In genomic region chr14:47000786-47001761, GRCm38 (mm10) we compare ENCODE assay signal across 14 mouse cellular contexts.
DNase-seq lines count a peak whose midpoint lies in the region; ATAC-seq lines count a peak whose summit lies in the region.
"Had no signal": no experiment of that assay in that cellular context is flagged by ENCODE, and none has a peak within 500 bp of the region (broad histone marks: within the 10 kb centered on the region; RNA-seq: fewer than 3 reads in every experiment).

No protein-coding gene starts in this region.

- H3K4me2 ChIP-seq in limb, embryonic 11.5 days (ENCODE audit: low read depth, severe bottlenecking), result no peak overlapping the region
- H3K4me2 ChIP-seq in hindbrain, embryonic 13.5 days, result peak overlapping the region; percentile 20; the same call in 1 of the 2 replicates
- H3K4me2 ChIP-seq in neural tube, embryonic 14.5 days (ENCODE audit: low read depth, low read length), result no peak overlapping the region; the same call in 1 of the 2 replicates
- H3K4me2 ChIP-seq: heart, embryonic 13.5 days; lung, embryonic 15.5 days had no signal

- intact Hi-C loops in gastrocnemius, postnatal 36 days (cut with DNase I), result loop anchor here (5.0 kb wide), 1 partner anchor 86 kb away; no protein-coding TSS in a partner anchor

- H3K4me3 ChIP-seq in limb, embryonic 11.5 days (ENCODE audit: low read depth, low read length), result no peak overlapping the region
- H3K4me3 ChIP-seq in limb, embryonic 10.5 days, result no peak overlapping the region
- H3K4me3 ChIP-seq in hindbrain, embryonic 13.5 days, result no peak overlapping the region
- no peak overlapping the region for H3K4me3 ChIP-seq in neural tube, embryonic 14.5 days (ENCODE audit: low read depth, low read length)
- H3K4me3 ChIP-seq: heart, embryonic 13.5 days; lung, embryonic 15.5 days had no signal

- 0 out of 2 replicates have a peak, but pooled peaks cover 3% of the 10 kb centered on the region for H3K4me1 ChIP-seq in limb, embryonic 11.5 days (ENCODE audit: control insufficient read depth, insufficient read depth, low read length)
- peaks cover 5% of the 10 kb centered on the region for H3K4me1 ChIP-seq in limb, embryonic 10.5 days
- H3K4me1 ChIP-seq in hindbrain, embryonic 13.5 days (replicated peaks), result peaks cover 16% of the 10 kb centered on the region
- 0 out of 2 replicates have a peak, but pooled peaks cover 2% of the 10 kb centered on the region for H3K4me1 ChIP-seq in neural tube, embryonic 14.5 days (ENCODE audit: control insufficient read depth, insufficient read depth, low read length)
- H3K4me1 ChIP-seq: lung, embryonic 15.5 days had no signal

- ATAC-seq in limb, embryonic 11.5 days (ENCODE audit: insufficient number of reproducible peaks, low FRiP score, low TSS enrichment, low read depth), result no peak
- peak; percentile 62; the same call in 1 of the 2 replicates for ATAC-seq in hindbrain, embryonic 13.5 days (ENCODE audit: low FRiP score)
- peak; percentile 55 for ATAC-seq in neural tube, embryonic 14.5 days (ENCODE audit: low read depth)

- DNase-seq in gastrocnemius, adult 18-20 months (ENCODE audit: low spot score), result peak; percentile 59
- DNase-seq in gastrocnemius, postnatal 36 days, result no peak
- peak; percentile 23 for DNase-seq in limb, embryonic 11.5 days (ENCODE audit: low spot score)
- no peak for DNase-seq in limb, embryonic 10.5 days (ENCODE audit: low spot score)
- no peak for DNase-seq in right cerebral cortex, postnatal 36 days (ENCODE audit: low spot score in 2 of 2)
- DNase-seq: adrenal gland, adult 2 months; cerebellum, adult 18-20 months; retina, postnatal 1 day; spleen, adult 18-20 months had no signal

- no peak overlapping the region for H3K9ac ChIP-seq in limb, embryonic 11.5 days (ENCODE audit: low read length)
- no peak overlapping the region for H3K9ac ChIP-seq in hindbrain, embryonic 13.5 days
- no peak overlapping the region for H3K9ac ChIP-seq in neural tube, embryonic 14.5 days (replicated peaks; ENCODE audit: low read depth, low read length)
- H3K9ac ChIP-seq: heart, embryonic 13.5 days; lung, embryonic 15.5 days had no signal

- no peaks in the 10 kb centered on the region for H3K27me3 ChIP-seq in limb, embryonic 11.5 days (ENCODE audit: control insufficient read depth, insufficient read depth, low read length)
- H3K27me3 ChIP-seq in limb, embryonic 10.5 days (ENCODE audit: low read depth, poor library complexity, severe bottlenecking), result no peaks in the 10 kb centered on the region
- no peaks in the 10 kb centered on the region for H3K27me3 ChIP-seq in hindbrain, embryonic 13.5 days
- H3K27me3 ChIP-seq in neural tube, embryonic 14.5 days (ENCODE audit: control insufficient read depth, insufficient read depth, low read length), result no peaks in the 10 kb centered on the region
- H3K27me3 ChIP-seq: heart, embryonic 13.5 days; lung, embryonic 15.5 days had no signal

- no peaks in the 10 kb centered on the region for H3K9me3 ChIP-seq in limb, embryonic 11.5 days (ENCODE audit: control insufficient read depth, low read length)
- no peaks in the 10 kb centered on the region for H3K9me3 ChIP-seq in limb, embryonic 10.5 days (replicated peaks)
- no peaks in the 10 kb centered on the region for H3K9me3 ChIP-seq in hindbrain, embryonic 13.5 days
- no peaks in the 10 kb centered on the region for H3K9me3 ChIP-seq in neural tube, embryonic 14.5 days (ENCODE audit: control insufficient read depth, low read length)
- H3K9me3 ChIP-seq: heart, embryonic 13.5 days; lung, embryonic 15.5 days had no signal

- 60% methylated on average over 24 of the region's 24 CpGs for WGBS in limb, embryonic 11.5 days
- 68% methylated on average over 24 of the region's 24 CpGs for WGBS in limb, embryonic 10.5 days
- WGBS in hindbrain, embryonic 13.5 days, result 64% methylated on average over 24 of the region's 24 CpGs
- 63% methylated on average over 24 of the region's 24 CpGs for WGBS in neural tube, embryonic 14.5 days

- no peak overlapping the region for H3K27ac ChIP-seq in limb, embryonic 11.5 days (replicated peaks; ENCODE audit: low read depth, low read length)
- no peak overlapping the region for H3K27ac ChIP-seq in limb, embryonic 10.5 days
- H3K27ac ChIP-seq in hindbrain, embryonic 13.5 days, result no peak overlapping the region
- no peak overlapping the region for H3K27ac ChIP-seq in neural tube, embryonic 14.5 days (ENCODE audit: low read depth, low read length)
- H3K27ac ChIP-seq: lung, embryonic 15.5 days; stomach, postnatal 0 days had no signal

- no peaks in the 10 kb centered on the region for H3K36me3 ChIP-seq in limb, embryonic 11.5 days (ENCODE audit: control insufficient read depth, insufficient read depth, low read length)
- H3K36me3 ChIP-seq in limb, embryonic 10.5 days, result no peaks in the 10 kb centered on the region
- H3K36me3 ChIP-seq in hindbrain, embryonic 13.5 days, result no peaks in the 10 kb centered on the region
- no peaks in the 10 kb centered on the region for H3K36me3 ChIP-seq in neural tube, embryonic 14.5 days (ENCODE audit: control insufficient read depth, insufficient read depth, low read length)
- H3K36me3 ChIP-seq: heart, embryonic 13.5 days; lung, embryonic 15.5 days had no signal

Comparison
In these comparisons a context has a peak if more than half of its experiments do, and no peak if none do; other contexts are left out.
1. DNase-seq: peak in gastrocnemius, adult 18-20 months (single experiment) and limb, embryonic 11.5 days (single experiment); none in gastrocnemius, postnatal 36 days (0 of 2), limb, embryonic 10.5 days (single experiment) and right cerebral cortex, postnatal 36 days (0 of 2).